Mouse (Mus musculus) liver, embryonic 13.5 days (tissue): ENCODE measurements around the gene Gm6993. TPM values are rescaled to one million over a fixed set of nuclear protein-coding genes. Genes with fewer than 3 reads are reported as not detected.

Source experiments
- ATAC-seq: fragments of 200-750 bp; cut with Nextera tagmentation; 2 replicates; pipeline ENCODE4 v1.8.0; 2017; ENCODE audit warnings: low read depth, mild to moderate bottlenecking, moderate number of reproducible peaks, moderate library complexity
- DNase-seq: peaks from one replicate; pipeline ENCODE4 v3.0.0; 2022
- H3K27ac ChIP-seq: fragments of 300-500 bp; sonication (generic); 2 replicates; pipeline ENCODE4 v1.5.1; 2015; ENCODE audit warnings: moderate library complexity, mild to moderate bottlenecking, inconsistent platforms
- H3K27me3 ChIP-seq: fragments of 300-500 bp; sonication (generic); 2 replicates; pipeline ENCODE4 v1.6.1; 2015; ENCODE audit warnings: mild to moderate bottlenecking, inconsistent platforms
- H3K36me3 ChIP-seq: fragments of 300-500 bp; sonication (generic); 2 replicates; pipeline ENCODE4 v1.6.1; 2015; ENCODE audit warnings: mild to moderate bottlenecking, inconsistent platforms
- H3K4me1 ChIP-seq: fragments of 300-500 bp; sonication (generic); replicated peaks from 2 replicates; pipeline ENCODE4 v1.6.1; 2015; ENCODE audit warnings: inconsistent platforms
- H3K4me2 ChIP-seq: fragments of 300-500 bp; sonication (generic); 2 replicates; pipeline ENCODE4 v1.6.1; 2015; ENCODE audit warnings: inconsistent platforms, mild to moderate bottlenecking, moderate library complexity
- H3K4me3 ChIP-seq: fragments of 300-500 bp; sonication (generic); replicated peaks from 2 replicates; pipeline ENCODE4 v1.5.1; 2015; ENCODE audit warnings: mild to moderate bottlenecking, inconsistent platforms
- H3K9ac ChIP-seq: fragments of 300-500 bp; sonication (generic); 2 replicates; pipeline ENCODE4 v1.6.1; 2015; ENCODE audit warnings: mild to moderate bottlenecking, inconsistent platforms
- H3K9me3 ChIP-seq: fragments of 300-500 bp; sonication (generic); replicated peaks from 2 replicates; pipeline ENCODE4 v1.6.1; 2016; ENCODE audit warnings: inconsistent platforms
- WGBS: fragments of 180-500 bp; shearing (Covaris S2); methylation state at CpG from one replicate; pipeline ENCODE4 v1.1.7; 2015; ENCODE audit not compliant: insufficient replicate concordance; 5-methylcytosine and 5-hydroxymethylcytosine counted together
- polyA plus RNA-seq: library from polyadenylated mRNA; unstranded; fragments of >200 nt; fragmentation: Nextera tagmentation; extraction: Ambion mirVana; gene quantifications from 2 replicates; pipeline ENCODE4 v1.2.1, GENCODE M21; 2015

Gm6993 gene
- polyA plus RNA-seq, 1 experiment from 2014 or later: not detected

DNA sequence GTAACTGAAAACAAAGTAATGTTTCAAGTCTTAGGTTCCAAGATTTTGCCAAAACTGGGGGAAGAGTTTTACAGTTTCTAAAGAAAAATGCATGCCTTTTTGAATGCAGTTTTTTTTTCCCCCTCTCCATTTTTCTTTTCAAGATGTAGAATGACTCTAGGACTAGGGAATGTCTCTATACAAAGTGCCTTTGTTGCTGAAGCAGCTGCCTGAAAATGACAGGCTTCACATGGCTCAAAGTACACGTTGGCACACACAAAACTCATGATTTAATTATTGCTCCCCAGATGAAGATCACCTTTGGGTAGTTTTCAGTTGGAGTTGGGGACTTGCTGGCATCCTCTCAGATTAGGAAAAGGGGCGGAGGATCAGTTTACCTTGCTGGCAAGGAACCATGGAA is 32.3 kb downstream of the Gm6993 start:
- H3K9ac ChIP-seq: no peak overlapping the region
- 0 out of 2 replicates have a peak, but pooled peaks cover under 1% of the 10 kb centered on the region for H3K27me3 ChIP-seq
- peaks cover 6% of the 10 kb centered on the region; the same call in 1 of the 2 replicates for H3K4me1 ChIP-seq
- no peaks in the 10 kb centered on the region for H3K9me3 ChIP-seq
- H3K36me3 ChIP-seq: no peaks in the 10 kb centered on the region
- DNase-seq: no peak
- ATAC-seq: no peak
- no peak overlapping the region for H3K27ac ChIP-seq
- no peak overlapping the region for H3K4me3 ChIP-seq
- WGBS: 58% methylated on average over 2 of the region's 2 CpGs
- no peak overlapping the region for H3K4me2 ChIP-seq

DNA sequence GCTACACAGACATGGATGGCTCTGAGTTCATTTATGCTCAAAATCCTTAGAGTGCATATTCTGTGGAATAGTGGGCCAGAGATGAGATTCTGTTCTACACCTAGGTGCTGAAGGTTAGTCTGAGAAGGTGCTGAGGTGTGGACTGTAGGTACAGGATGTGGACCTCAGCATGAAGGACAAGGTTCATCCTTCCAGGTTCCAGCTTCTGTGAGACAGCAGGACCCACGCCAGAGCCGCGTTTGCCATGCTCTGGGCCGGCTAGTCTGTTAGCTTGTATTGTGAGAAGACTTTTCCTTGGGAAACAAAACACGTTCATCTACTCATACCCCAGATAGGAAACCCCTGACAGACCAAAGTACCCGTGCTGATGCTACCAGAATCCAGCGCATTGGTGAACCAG is 33.1 kb downstream of the Gm6993 start:
- no peak overlapping the region for H3K27ac ChIP-seq
- no peaks in the 10 kb centered on the region for H3K36me3 ChIP-seq
- no peak overlapping the region for H3K4me2 ChIP-seq
- no peaks in the 10 kb centered on the region for H3K27me3 ChIP-seq
- H3K9ac ChIP-seq: no peak overlapping the region
- peaks cover 6% of the 10 kb centered on the region; the same call in 1 of the 2 replicates for H3K4me1 ChIP-seq
- no peak for DNase-seq
- H3K9me3 ChIP-seq: no peaks in the 10 kb centered on the region
- H3K4me3 ChIP-seq: no peak overlapping the region
- ATAC-seq: no peak
- WGBS: 75% methylated on average over 7 of the region's 7 CpGs

DNA sequence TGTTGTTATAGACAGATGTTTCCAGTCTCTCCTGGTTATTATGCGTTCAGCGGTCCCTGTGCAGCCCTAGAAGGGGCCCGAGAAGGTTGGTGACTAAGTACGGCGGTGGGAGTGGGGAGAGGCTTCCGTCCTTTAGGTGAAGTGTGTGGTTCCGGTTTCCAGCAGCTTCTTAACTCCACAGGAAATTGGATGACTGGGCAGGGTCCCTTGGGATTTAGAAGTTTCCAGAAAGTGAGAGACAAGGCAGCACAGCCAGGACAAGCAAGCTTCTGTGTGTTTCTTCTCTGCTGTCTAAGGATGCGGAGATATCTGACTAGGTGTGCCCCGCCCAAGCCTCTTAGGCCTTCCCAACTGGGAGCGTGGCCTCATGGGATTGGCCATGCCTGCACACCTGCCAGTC is 34.8 kb downstream of the Gm6993 start:
- ATAC-seq: no peak

DNA sequence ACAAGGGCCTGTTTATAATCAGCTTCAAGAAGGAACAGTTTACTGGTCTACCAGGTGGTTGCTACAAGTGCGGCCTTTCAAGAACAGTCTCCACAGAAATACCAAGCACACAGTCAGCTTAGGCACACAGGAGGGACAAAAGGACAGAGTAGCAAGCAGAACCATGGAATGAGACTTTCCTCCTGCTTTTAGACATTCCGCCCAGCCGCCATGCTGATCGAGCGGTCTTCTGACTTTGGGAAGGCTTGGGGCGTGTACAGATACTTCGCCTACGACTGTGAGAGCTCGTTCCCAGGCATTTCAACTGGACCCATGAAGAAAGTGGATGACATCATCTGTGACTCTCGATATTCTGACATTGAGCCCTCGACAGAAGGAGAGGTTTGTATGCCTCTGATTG is 37.7 kb downstream of the Gm6993 start:
- Histone ChIP-seq H3K27me3 (no peaks in the 10 kb centered on the region), H3K4me3 (no peak overlapping the region), H3K36me3 (no peaks in the 10 kb centered on the region), H3K4me1 (no peaks in the 10 kb centered on the region), H3K27ac (no peak overlapping the region), H3K9me3 (no peaks in the 10 kb centered on the region), H3K4me2 (no peak overlapping the region), H3K9ac (no peak overlapping the region)
- ATAC-seq: no peak
- DNase-seq: no peak
- WGBS: 75% methylated on average over 11 of the region's 11 CpGs

More for the DNA sequence above, 34.8 kb downstream of the Gm6993 start:
- H3K4me3 ChIP-seq: no peak overlapping the region
- H3K27me3 ChIP-seq: no peaks in the 10 kb centered on the region
- no peak overlapping the region for H3K4me2 ChIP-seq
- no peaks in the 10 kb centered on the region for H3K36me3 ChIP-seq
- DNase-seq: no peak
- H3K4me1 ChIP-seq: peaks cover 6% of the 10 kb centered on the region; the same call in 1 of the 2 replicates
- WGBS: 70% methylated on average over 10 of the region's 10 CpGs
- no peaks in the 10 kb centered on the region for H3K9me3 ChIP-seq
- H3K9ac ChIP-seq: no peak overlapping the region
- H3K27ac ChIP-seq: no peak overlapping the region

DNA sequence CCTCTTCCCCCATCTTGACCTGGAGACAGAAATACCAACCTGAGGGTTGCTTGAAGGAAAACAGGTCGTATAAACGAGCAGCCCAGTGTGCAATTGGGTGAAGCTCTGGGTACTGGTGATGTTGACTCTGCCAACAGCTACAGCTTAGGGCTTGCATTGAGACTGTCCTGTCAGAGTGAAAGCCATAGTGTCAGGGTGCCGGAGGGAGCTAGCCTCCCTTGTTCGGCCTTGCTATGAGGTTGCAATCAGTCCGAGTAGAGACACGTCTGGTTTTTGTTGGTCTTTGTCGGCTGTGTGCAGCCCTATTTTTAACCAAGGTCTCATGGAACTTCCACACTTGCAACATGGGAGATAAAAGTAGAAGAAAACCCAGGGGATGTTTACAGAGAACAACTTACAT is 39.7 kb downstream of the Gm6993 start:
- Histone ChIP-seq H3K9me3 (no peaks in the 10 kb centered on the region), H3K36me3 (no peaks in the 10 kb centered on the region), H3K9ac (no peak overlapping the region), H3K4me3 (no peak overlapping the region), H3K27me3 (no peaks in the 10 kb centered on the region), H3K4me1 (no peaks in the 10 kb centered on the region), H3K4me2 (no peak overlapping the region), H3K27ac (no peak overlapping the region)
- ATAC-seq: no peak
- 62% methylated on average over 7 of the region's 7 CpGs for WGBS
- no peak for DNase-seq

DNA sequence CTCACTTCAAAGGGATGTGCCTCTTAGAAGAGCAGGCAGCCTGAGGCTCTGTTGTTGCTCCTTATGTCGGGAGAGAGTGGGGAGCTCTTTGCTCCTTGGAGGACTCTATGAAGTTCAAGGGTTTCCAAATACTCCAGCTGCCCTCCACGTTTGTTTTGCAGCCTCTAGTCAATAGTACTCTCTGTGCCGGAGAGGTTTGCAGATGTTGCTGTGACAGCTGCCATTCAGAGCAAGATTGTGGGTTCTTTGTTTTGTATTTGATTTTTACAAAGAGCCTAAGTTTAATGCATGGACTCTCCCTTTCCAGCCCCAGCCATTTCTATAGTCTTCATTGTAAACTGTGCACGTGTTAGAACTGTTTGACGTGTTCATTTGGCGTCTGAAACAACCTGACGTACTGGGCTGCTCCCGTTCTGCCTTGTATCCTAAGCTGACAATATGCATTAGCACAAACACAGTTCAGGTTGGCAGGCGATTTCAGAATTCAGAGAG is 40.6 kb downstream of the Gm6993 start:
- ATAC-seq: no peak
- no peak for DNase-seq
- H3K4me1 ChIP-seq: no peaks in the 10 kb centered on the region
- H3K27me3 ChIP-seq: no peaks in the 10 kb centered on the region
- H3K4me2 ChIP-seq: no peak overlapping the region
- H3K27ac ChIP-seq: no peak overlapping the region
- WGBS: 57% methylated on average over 9 of the region's 9 CpGs
- H3K36me3 ChIP-seq: no peaks in the 10 kb centered on the region
- H3K9ac ChIP-seq: no peak overlapping the region
- H3K9me3 ChIP-seq: no peaks in the 10 kb centered on the region
- no peak overlapping the region for H3K4me3 ChIP-seq

DNA sequence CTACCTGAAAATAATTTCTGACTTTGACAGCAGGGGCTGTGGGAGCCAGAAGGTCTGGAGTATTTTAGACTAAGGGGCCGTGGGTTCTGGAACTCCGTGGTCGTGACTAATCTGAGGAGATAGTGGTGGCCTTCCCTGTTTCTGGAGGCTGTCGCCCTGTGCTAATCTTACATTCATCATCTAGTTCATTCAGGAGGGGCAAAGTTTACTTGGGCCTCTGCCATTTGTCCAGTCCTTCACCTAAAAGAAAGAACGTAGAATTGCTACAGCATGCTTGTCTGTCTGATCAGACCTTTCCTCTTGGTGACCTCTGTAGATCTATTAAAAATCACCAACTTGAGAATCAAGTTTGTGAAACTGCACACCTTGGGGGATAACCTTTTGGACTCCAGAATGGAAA is 41.7 kb downstream of the Gm6993 start:
- Histone ChIP-seq H3K4me3 (no peak overlapping the region), H3K27ac (no peak overlapping the region), H3K27me3 (no peaks in the 10 kb centered on the region), H3K4me2 (no peak overlapping the region), H3K9me3 (no peaks in the 10 kb centered on the region), H3K4me1 (no peaks in the 10 kb centered on the region), H3K9ac (no peak overlapping the region), H3K36me3 (no peaks in the 10 kb centered on the region)
- ATAC-seq: no peak
- DNase-seq: no peak
- 52% methylated on average over 5 of the region's 5 CpGs for WGBS

DNA sequence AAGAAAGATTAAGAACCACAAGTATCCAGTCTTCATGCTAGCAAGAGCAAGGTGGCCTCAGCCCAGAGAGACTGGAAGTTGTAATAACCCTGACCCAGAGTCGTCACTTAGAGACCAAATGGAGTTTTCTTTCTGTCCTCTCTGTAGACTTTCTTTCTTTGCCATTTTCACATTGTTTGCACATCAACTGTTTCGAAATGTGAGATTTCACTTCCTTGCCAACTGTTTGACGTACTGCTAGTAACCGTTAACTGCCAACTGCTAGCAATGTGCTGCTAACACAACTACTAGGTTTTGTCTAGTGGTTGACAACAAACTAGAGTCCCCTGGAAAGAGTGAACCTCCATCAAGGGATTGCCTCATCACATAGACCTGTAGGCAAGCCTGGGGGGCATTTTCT is 42.6 kb downstream of the Gm6993 start:
- no peak overlapping the region for H3K9ac ChIP-seq
- H3K4me3 ChIP-seq: no peak overlapping the region
- H3K27ac ChIP-seq: no peak overlapping the region
- H3K9me3 ChIP-seq: no peaks in the 10 kb centered on the region
- ATAC-seq (no peak), DNase-seq (no peak)
- H3K4me1 ChIP-seq: no peaks in the 10 kb centered on the region
- H3K36me3 ChIP-seq: no peaks in the 10 kb centered on the region
- WGBS: 65% methylated on average over 4 of the region's 4 CpGs
- no peaks in the 10 kb centered on the region for H3K27me3 ChIP-seq
- H3K4me2 ChIP-seq: no peak overlapping the region

DNA sequence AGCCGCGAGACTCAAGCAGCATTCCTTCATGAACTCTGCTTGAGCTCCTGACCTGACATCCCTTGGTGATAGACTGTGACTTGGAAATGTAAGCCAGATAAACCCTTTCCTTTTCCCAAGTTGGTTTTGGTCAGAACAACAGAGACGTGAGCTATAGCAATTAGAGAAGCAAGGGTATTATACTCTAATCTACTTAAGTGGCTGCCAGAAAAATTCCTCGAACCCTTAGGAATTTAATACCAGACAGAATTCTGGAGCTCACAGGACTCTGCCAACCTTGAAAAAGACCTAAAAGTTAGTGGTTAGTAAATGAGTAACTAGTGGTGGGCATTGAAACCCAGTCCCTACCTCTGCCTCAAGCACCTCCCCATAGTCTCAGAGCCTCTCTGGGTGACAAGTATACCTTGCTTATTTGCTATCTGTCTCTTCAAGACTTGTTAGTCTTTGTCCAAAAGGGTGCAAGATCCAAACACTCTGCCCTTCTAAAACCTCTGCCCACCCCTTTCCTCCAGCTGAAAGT is 43.1 kb downstream of the Gm6993 start:
- Histone ChIP-seq H3K9me3 (no peaks in the 10 kb centered on the region), H3K27me3 (no peaks in the 10 kb centered on the region), H3K4me1 (no peaks in the 10 kb centered on the region), H3K36me3 (no peaks in the 10 kb centered on the region), H3K27ac (no peak overlapping the region), H3K9ac (no peak overlapping the region), H3K4me3 (no peak overlapping the region), H3K4me2 (no peak overlapping the region)
- 63% methylated on average over 4 of the region's 4 CpGs for WGBS
- no peak for DNase-seq
- no peak for ATAC-seq

DNA sequence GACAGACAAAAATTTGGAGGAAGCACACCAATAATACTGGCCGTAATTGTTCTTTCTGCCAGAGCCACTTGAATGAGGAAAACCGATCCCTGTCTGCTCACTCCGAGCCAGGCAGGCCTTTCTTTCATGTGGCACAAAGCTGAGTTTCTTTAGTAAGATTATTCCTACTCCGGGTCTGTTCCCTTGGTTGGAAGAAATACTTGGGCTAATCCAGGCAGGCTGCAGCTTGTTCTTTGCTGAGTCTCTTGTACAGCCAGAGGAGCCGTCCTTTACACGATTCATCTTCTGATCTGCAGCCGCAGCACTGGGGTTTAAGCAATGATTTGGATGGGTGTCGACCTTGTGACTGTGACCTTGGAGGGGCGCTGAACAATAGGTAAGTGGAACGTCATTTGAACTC is 48.5 kb downstream of the Gm6993 start:
- no peaks in the 10 kb centered on the region for H3K36me3 ChIP-seq
- ATAC-seq: no peak
- WGBS: 75% methylated on average over 10 of the region's 10 CpGs

More for the DNA sequence above, 48.5 kb downstream of the Gm6993 start:
- H3K9ac ChIP-seq: no peak overlapping the region
- no peaks in the 10 kb centered on the region for H3K27me3 ChIP-seq
- H3K4me3 ChIP-seq: no peak overlapping the region
- H3K27ac ChIP-seq: no peak overlapping the region
- H3K9me3 ChIP-seq: no peaks in the 10 kb centered on the region
- no peak overlapping the region for H3K4me2 ChIP-seq
- DNase-seq: no peak
- H3K4me1 ChIP-seq: 0 out of 2 replicates have a peak, but pooled peaks cover 3% of the 10 kb centered on the region
